Mouse (Mus musculus): ENCODE results near the gene Fuca1.

Gene Fuca1

GRCm38 (mm10) chr4:135920304-135921241 lies at the start of gene Fuca1:
Fuca1 (plus strand) TSS chr4:135920735.
- under 1% methylated on average over 60 of the region's 60 CpGs for WGBS

- WGBS: 26% methylated on average over 3 of the region's 3 CpGs
Observed at GRCm38 (mm10) chr4:135872015-135872414, 48.5 kb upstream of the Fuca1 start.

GRCm38 (mm10) chr4:135872589-135873391 lies 47.7 kb upstream of the Fuca1 start:
- WGBS: 3% methylated on average over 17 of the region's 17 CpGs

GRCm38 (mm10) chr4:135873526-135874202 lies 46.9 kb upstream of the Fuca1 start, which contains the start of gene Pnrc2:
Pnrc2 (minus strand) TSS chr4:135873850.
- WGBS: under 1% methylated on average over 59 of the region's 60 CpGs

GRCm38 (mm10) chr4:135874564-135875535 lies 45.7 kb upstream of the Fuca1 start:
- 69% methylated on average over 10 of the region's 10 CpGs for WGBS

GRCm38 (mm10) chr4:135875546-135875945 lies 45.0 kb upstream of the Fuca1 start:
- 30% methylated on average over 7 of the region's 7 CpGs for WGBS

- 7% methylated on average over 9 of the region's 9 CpGs for WGBS
Observed at GRCm38 (mm10) chr4:135875991-135876582, 44.4 kb upstream of the Fuca1 start.

GRCm38 (mm10) chr4:135876583-135877020 lies 43.9 kb upstream of the Fuca1 start:
- WGBS: under 1% methylated on average over 16 of the region's 16 CpGs

GRCm38 (mm10) chr4:135877742-135878141 lies 42.8 kb upstream of the Fuca1 start:
- WGBS: 66% methylated on average over 2 of the region's 2 CpGs

GRCm38 (mm10) chr4:135879021-135879420 lies 41.5 kb upstream of the Fuca1 start:
- WGBS: 73% methylated on average over 6 of the region's 6 CpGs

- 96% methylated on average over 6 of the region's 6 CpGs for WGBS
Observed at GRCm38 (mm10) chr4:135880018-135880417, 40.5 kb upstream of the Fuca1 start.

- WGBS: 96% methylated on average over 10 of the region's 10 CpGs
Observed at GRCm38 (mm10) chr4:135880576-135880975, 40.0 kb upstream of the Fuca1 start.

GRCm38 (mm10) chr4:135882023-135882422 lies 38.5 kb upstream of the Fuca1 start:
- 86% methylated on average over 6 of the region's 6 CpGs for WGBS

- WGBS: 62% methylated on average over 10 of the region's 10 CpGs
Observed at GRCm38 (mm10) chr4:135883401-135883851, 37.1 kb upstream of the Fuca1 start.

- 79% methylated on average over 7 of the region's 7 CpGs for WGBS
Observed at GRCm38 (mm10) chr4:135883881-135884516, 36.5 kb upstream of the Fuca1 start.

- whole genome bisulfite sequencing: 77% methylated on average over 6 of the region's 6 CpGs
Observed at GRCm38 (mm10) chr4:135884531-135884930, 36.0 kb upstream of the Fuca1 start.

- WGBS: 93% methylated on average over 12 of the region's 12 CpGs
Observed at GRCm38 (mm10) chr4:135885676-135886075, 34.9 kb upstream of the Fuca1 start.

- 89% methylated on average over 4 of the region's 4 CpGs for WGBS
Observed at GRCm38 (mm10) chr4:135886184-135886583, 34.4 kb upstream of the Fuca1 start.

GRCm38 (mm10) chr4:135888448-135889057 lies 32.0 kb upstream of the Fuca1 start:
- 95% methylated on average over 24 of the region's 24 CpGs for WGBS

Data from cerebral cortex, adult 2 months (tissue).